Mouse (Mus musculus): ENCODE data around the gene Ttll8.

Gene Ttll8

DNA sequence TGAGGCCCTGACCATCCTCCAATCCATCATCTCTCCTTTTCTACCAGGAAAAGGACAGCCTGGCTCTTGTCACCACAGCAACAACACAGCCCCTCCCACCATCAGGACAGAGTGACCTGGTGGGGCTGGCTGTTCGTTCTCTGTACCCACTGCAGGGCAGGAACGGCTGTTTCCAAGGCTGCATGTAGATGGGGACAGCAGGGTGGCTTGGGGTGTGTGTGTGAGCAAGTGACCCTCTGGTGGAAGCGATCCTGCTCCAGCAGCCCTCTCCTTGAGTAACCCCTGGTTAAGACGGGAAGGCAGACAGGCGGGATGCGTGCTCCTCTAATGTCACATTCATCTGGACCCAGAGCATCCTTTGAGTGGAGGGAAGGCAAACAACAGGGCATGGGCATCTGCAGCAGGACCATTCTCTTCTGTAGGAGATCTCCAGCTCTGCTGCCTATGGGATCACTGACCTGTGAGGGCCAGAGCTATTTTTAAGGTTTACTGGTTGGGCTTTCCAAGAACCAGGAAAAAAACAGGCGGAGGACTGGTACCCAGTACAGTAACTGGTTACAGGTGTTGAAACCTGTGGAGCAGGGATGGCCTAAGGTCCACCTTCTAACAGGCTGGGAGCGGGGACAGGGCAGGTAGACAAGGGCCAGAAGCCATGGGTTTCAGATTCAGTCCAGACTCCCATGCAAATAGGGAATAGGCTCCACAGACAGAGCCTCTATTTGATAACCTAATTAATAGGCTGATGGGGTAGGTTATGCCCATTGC lies 94.8 kb downstream of the Ttll8 start:
- DNase-seq (ENCODE audit: low spot score) = no peak

DNA sequence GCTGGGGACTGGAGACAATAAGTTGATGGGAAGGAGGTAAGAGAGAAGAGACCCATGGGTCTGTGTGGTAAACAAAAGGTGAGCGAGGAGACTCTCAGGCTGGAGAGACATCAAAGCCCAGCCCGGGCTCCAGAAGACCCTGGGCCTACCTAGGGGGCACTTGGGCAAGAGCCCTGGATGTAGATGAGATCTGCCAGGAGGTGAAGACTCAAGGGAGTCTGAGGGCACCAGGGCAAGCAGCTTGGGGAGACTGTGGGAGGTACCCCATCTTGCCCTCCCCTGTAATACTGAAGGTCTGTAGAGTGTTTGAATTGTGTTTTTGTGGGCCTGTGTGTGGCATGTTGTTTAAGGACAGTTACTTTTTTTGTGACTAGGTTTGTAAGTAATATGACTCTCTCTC lies 95.5 kb downstream of the Ttll8 start:
- no peak for DNase-seq (ENCODE audit: low spot score)

DNA sequence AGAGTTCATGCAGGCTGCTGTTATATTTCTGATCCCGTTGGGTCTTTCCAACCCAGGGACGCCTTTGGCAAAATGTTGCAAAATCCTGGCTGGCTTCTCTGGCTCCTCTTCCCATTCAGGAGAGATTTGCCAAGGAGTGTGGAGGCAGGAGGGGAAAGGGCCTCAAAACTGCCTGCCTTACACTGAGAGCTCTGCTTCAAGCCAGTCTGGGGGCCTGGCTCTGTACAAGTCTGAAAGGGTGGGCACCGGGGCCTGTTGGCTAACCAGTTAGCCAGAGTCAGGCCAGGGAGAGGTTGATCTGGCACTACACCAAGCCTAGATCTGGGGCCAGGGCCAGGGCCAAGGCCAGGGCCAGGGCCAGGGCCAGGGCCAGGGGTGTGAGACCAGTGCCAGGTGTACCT lies 96.1 kb downstream of the Ttll8 start:
- DNase-seq (ENCODE audit: low spot score) = no peak

DNA sequence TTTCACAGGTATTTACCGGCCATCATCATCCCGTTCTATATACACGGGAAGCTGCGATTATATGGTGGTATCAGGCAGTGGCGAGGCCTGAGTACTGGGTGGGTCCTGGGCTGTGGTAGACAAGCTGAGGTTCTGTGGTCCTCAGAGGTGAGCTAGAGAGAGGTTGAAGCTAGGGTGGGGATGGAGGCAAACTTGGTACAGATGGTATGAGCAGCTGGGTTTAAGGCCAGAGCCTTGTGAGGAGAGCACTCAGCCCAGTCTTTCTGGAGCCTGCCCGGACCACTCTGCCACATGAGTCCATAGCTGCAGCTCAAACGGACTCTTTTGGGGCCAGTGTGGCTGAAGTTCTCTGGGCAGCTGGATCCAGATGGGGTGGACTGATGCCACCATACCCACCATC lies 96.9 kb downstream of the Ttll8 start:
- no peak for DNase-seq (ENCODE audit: low spot score)

DNA sequence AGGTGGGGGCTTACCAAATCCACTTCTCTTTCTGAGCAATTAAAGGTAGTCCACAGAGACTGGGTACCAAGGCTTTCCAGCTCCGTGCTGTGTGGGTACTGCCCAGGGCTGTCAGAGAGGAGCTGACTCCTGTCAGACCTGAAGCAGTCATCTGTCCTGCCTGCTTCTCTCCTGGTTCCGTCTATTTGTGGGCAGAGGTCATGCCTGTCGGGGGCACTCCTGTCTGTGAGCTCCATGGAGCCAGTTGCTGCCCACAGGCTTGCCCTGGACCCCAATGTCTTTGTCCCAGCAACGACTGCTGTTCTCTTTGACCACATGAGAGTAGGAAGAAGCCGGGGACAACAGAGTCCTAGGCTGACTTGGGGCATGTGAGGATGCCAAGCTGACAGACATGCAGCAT lies 97.6 kb downstream of the Ttll8 start:
- DNase-seq (ENCODE audit: low spot score) = no peak

DNA sequence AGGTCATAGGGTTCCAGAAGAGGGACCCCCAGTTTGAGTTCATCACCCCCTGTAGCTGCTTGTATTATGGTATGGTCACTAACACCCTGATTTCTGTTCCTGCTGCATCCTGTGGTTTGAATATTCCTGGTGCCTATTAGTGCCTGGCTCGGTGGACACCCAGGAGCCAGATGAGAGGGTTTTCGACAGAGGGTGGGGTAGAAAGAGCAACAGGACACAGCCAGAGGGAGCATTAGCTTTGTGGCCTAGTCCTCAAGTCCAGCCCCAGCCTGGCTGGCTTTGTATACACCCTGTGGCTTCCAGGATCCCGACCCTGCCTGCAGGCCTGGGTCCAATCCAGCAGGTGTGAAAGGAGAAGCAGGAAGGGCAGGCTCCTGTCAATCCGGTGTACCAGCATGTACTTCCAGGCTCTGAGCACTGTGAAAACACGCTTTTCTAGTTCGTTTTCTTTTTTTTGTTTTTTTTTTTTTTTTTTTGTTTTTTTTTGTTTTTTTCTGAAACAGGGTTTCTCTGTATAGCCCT lies 98.3 kb downstream of the Ttll8 start:
- DNase-seq (ENCODE audit: low spot score) = no peak

DNA sequence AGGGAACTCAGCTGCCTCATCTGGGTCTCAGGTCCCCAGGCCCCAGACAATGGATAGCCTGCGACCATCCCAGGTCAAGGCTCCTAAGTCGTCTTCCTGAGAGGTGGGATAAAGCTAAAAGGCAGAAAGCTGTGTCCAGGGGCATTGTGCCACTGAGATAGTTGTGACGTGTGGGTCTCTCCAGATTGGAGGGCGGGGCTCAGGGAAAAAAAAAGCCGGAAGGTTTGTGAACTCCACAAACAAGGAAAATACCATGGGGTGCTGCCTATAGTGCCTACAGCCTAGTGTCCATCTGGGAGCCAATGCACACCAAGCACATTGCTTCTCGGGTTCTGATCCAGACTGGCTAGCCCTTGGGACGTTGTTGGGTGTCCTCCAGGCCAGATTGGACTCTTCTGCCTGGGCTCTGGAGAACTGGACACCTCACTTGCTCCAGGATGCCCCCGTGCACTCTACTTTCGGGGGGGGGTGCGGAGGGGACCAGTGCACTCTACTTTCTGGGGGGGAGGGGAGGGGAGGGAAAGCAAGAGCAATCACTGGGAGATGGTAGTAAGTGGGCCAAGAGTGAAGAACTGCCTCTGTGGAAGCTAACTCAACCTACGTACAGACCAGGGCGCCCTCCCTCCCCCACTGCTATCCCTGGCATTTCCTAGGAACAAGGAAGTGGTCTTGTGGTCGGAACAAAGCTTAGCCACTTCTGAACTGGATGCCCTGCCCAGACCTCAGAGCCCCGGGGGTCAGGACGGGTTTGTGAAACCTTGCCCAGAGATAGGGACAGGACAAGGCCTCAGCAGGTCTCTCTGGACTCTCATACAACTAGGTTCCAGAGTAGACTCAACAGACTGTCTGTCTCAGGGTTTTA lies 99.0 kb downstream of the Ttll8 start:
- DNase-seq (ENCODE audit: low spot score) = no peak

DNA sequence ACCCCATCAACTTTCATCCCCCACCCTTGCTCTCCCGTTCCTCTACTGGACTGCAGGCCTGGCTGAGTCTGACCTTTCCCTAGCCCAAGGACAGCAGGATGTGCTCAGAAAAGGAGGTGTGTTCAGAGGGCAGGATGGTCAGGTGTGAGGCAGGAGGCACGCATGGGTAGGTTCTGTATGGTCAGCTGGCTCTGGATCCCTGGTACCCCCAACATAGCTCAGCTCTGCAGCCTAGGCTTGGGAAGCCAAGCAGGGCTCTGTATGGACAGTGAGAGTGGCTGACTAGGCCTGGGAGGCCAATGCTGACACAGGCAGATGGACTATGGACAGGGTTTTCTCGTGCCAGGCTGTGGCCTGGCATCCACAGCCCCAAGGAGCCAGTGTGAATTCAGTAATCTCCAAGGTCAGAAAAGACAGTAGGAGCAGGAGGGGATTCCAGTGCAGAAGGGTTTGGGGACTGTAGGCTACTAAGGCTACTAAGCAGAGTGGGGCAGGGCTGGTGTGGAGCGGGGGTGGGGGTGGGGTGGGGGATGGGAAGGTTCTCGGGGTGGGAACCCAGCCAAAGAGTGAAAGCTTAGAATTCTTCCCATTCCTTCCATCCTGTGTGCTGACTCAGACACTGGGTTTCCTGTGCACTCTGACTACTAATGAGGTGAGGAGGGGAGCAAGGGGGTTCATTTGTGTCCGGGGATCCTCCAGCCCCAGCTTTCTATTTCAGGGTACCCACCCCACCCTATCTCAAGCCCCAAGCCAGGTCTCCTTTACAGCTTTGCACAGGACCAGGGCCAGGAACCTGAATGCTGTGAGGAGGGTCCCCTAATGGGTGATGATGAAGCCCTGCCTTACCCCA lies 99.9 kb downstream of the Ttll8 start:
- no peak for DNase-seq (ENCODE audit: low spot score)

DNA sequence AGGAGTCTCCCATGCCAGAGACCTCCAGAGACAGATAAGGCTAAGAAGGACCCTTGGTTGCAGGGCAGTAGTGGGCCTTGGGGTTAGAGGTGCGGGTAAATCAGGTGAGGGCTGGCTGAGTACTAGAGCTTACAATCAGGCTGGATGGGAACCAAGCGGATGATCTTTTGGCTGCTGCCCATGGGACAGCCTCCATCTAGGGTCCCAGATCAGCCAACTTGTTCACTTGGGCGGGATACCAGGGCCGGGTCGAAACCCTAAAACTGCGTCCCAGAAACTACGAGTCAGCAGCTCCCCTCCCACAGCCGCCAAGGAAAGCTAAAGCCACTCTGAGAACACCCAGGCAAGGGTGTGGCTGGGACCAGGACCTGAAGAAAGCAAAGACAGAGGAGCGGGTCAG lies 101.1 kb downstream of the Ttll8 start:
- no peak for DNase-seq (ENCODE audit: low spot score)

DNA sequence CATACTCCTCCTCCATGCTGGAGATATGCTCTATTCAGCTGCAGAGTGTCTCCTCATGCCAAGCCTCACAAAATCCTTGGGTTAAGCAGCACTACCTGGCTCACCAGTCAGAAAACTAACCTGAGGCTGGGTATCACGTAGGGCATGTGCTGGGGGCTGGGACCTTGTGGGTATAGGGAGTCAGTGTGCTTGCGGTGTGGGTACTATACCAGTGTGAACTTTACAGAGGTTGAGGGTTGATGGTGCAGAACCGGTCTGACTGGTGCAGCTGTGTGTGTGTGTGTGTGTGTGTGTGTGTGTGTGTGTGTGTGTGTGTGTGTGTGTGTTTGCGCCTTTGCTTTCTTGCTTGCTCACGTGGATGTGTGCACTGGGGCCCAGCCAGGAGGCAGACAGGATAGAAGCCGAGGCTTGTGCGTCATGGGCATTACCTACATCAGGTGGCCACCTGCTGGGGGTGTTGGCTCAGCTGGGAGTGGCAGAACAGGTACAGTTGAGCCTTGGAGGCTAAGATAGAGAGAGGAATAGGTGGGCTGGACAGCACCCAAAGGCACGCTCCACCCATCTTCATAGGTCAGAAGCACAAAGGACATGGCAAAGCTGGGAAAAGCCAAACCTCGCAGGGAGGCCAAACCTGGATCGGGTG lies 102.6 kb downstream of the Ttll8 start:
- DNase-seq (ENCODE audit: low spot score) = no peak

DNA sequence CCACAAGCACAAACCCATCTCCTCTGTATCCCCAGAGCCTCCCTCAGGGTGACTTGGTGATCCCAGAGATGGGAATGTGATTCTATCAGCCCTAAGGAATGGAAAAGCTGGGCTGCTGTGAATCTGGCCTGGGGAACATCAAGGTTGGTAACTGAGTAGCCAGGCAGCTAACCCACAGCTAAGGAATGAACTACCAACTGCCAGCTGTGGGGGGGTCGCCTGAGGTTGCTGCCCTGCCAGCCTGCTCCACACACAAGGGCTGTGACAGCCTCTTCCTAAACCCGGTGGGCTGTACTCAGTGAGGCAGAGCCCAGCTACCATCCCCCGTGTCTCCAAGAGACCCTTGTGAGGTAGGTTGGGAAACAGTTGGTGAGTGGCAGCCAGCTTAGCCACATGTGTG lies 103.1 kb downstream of the Ttll8 start:
- no peak for DNase-seq (ENCODE audit: low spot score)

DNA sequence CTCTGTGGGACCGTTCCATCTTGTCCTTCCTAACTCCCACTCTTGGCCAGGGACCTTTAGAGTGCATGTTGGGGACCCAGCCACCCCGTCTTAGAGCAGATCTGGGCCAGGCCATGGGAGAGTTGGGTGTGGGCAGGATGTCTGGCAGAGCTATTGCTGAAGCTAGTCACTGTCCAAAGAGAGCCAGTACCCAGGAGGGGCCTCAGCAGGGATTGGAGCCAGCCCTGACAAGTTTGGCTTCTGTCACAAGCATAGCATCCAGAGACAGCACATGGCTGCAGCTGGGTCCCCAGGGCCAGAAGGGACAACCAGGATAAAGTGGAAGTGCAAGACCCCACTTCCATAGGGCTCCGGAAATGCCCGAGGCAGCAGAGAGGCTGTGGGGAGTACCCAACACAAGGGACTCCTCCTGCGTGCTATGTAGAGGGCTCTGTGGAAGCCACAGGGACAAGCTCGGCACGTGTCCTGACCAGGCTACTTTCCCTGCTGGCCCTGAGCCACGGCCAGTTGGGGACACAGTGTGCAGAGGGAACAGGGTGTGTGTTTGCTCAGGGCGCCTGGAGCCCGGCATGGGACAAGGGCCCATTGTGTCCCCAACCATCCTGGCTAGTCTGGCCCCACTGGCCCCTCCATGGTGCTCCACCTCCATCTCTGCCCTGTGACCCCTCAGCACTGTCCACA lies 103.9 kb downstream of the Ttll8 start:
- no peak for DNase-seq (ENCODE audit: low spot score)

DNA sequence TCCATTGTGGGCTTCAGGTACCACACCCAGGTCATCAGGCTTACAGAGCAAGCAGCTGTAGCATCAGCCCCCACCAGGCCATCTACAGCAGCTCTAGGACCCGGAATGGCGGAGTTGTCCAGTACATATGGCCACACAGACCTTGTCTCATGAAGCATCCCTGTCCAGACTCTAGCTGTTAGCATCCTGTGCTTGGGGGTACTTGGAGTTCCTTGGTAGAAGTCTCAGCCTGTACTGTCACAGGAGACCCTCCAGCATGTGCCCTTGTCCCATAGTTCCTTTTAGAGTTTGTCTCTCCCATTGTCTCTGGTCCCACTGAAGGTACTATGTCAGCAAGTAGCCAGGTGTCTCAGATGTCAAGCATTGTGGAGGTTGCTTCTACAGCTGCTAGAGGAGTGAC lies 104.6 kb downstream of the Ttll8 start:
- DNase-seq (ENCODE audit: low spot score) = no peak

DNA sequence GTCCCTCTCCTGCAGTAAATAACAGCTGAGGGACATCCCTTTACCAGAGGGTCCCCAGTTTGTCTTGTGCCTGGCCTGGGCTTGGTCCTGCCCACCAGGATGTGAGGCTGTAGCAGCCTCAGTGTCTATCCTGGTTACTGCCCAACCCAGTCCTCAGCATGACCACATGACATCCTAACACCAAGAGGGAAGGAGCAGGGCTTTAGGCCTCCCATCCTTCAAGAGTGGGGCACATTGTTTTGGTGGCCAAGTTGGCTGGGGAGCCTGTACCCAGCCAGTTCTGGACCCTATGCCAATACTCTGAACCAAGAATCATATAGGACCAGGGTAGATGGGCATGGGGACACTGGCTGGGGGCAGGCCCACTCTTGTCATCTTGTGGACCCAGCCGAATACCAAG lies 105.6 kb downstream of the Ttll8 start:
- no peak for DNase-seq (ENCODE audit: low spot score)

DNA sequence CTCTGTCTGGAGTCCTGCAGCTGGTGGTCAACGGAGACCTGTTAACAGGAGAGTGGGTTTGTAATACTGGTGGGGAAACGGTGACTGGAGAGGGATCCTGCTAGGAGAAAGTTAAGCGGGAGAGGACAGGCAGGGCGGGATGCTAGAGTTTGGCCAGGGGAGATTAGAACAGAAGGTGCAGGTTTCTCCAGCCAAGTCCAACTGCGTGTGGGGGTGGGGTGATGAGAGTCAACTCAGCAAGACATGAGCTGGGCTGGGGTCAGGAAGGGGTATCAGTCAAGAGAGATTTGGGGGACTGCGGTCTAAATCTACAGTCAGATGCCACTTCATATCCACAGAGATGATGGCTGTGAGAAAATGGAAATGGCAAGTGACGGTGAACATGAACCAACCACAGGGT lies 109.3 kb downstream of the Ttll8 start:
- no peak for DNase-seq (ENCODE audit: low spot score)

DNA sequence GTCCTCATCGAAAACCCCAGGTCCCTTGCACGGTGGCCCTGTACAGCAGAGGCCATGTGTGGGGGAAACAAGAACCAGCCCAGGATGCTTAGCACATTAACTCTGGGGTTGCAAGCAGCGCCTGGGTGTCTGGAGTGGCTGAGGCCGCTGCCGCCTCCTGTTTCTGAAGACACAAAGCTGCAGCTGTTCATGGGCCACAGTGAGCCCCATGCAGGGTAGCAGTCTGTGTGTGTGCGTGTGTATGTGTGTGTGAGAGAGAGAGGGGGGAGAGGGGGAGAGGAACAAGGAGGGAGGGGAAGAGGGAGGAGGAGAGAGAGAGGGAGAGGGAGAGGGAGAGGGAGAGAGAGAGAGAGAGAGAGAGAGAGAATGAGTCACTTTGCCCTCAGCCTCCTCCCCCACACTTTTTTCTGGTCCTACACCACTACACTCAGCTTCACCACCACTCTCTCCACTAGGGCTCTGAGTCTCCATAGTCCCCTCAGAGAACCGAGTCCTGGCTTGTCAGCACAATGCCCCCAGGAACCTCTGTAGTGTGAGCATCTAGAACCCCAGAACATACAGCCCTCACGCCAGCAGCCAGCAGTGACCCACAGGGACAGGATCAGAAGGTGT lies 110.6 kb downstream of the Ttll8 start:
- DNase-seq (ENCODE audit: low spot score) = no peak

DNA sequence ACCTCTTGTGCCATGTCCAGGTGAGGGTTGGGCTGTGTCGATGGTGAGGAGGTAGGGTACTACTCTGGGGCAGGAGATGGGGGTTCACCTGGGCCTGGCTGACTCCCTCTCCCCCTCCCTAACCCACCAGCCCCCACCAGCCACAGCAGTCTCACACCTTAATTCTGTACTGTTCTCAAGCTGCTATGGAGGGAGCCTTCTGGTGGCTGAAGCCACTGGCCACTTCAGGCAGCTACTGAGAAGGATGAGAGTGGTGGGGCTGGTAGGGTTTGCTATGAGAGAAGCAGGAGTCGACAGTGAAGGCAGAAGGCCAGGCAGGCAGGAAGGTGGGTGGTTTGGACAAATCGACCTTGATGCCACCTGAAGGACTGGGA lies 111.9 kb downstream of the Ttll8 start:
- DNase-seq (ENCODE audit: low spot score) = no peak

DNA sequence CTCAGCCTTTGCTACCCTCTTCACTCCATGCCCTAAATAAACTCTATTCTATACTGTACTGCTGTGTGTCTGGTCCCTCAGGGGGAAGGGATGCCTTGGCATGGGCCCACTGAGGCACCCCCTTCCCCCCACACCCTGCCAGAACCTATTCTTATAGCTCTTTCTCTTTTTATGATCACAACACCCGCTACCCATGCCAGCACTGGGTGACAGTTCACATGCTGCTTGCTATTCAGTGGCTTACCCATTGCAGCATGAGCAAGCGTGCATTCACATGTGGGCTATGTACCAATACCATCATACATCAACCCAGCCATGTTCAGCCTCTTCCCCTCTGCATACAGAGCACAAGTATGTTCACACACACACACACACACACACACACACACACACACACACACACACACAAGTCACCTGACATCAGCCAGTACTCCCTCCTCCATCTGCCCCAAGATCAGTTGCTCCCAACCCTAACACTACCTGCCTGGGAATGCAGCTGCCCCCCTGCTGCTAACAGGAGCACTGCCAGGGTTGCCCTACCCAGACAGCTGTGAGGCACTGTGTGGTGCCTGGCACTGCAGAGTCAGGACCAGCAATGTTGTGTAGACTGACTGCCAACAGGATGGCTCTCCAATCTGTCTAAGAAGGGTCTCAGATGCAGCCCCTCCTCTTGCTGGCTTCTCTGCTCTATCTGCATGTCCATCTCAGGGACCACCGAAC lies 112.5 kb downstream of the Ttll8 start:
- DNase-seq (ENCODE audit: low spot score) = no peak

DNA sequence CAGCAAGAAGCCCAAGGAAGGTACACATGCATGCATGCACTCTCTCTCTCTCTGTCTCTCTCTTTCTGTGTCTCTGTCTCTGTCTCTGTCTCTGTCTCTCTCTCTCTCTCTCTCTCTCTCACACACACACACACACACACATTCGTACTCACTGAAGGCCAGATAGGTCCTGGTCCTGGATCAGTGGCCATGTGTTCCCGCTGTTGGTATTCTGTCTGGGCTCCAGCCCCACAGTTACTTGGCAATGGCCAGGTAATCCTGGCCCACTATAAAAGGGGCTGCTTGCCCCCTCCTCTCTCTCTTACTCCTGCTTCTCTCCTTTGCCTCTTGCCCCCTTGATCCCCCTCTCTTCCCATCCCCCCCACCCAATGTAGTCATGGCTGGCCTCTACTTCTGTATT lies 113.1 kb downstream of the Ttll8 start:
- no peak for DNase-seq (ENCODE audit: low spot score)
